Mouse (Mus musculus) liver, adult 2 months (tissue): ENCODE data around the gene Kmt2b. TPM values are rescaled to one million over a fixed set of nuclear protein-coding genes. Genes with fewer than 3 reads are reported as not detected.
A peak's percentile ranks its signal among the peaks of the same experiment; 100 is the strongest.

Experiments
- DNase-seq: peaks from one replicate; pipeline ENCODE4 v3.0.0-alpha.2; 2011; ENCODE audit warnings: low read depth, low spot score; ENCODE audit errors: extremely low read depth
- H3K27ac ChIP-seq: fragments of 200-500 bp; replicated peaks from 2 replicates; pipeline ENCODE4 v1.5.1; 2012; ENCODE audit warnings: low read depth, mild to moderate bottlenecking, control low read depth, inconsistent platforms, low read length; ENCODE audit not compliant: insufficient read depth
- H3K27me3 ChIP-seq: fragments of 200-500 bp; 2 replicates; pipeline ENCODE4 v1.6.1; 2012; ENCODE audit warnings: mild to moderate bottlenecking, moderate library complexity, low read length, inconsistent platforms; ENCODE audit not compliant: control insufficient read depth, insufficient read depth
- H3K36me3 ChIP-seq: fragments of 200-500 bp; 2 replicates; pipeline ENCODE4 v1.6.1; 2012; ENCODE audit warnings: low read length, inconsistent platforms; ENCODE audit not compliant: control insufficient read depth, insufficient read depth
- H3K4me1 ChIP-seq: fragments of 200-500 bp; 2 replicates; pipeline ENCODE4 v1.6.1; 2011; ENCODE audit warnings: low read length; ENCODE audit not compliant: control insufficient read depth, insufficient read depth
- H3K4me3 ChIP-seq: fragments of 200-500 bp; 2 replicates; pipeline ENCODE4 v1.5.1; 2011; ENCODE audit warnings: low read depth, mild to moderate bottlenecking, control low read depth, low read length, moderate library complexity; ENCODE audit not compliant: insufficient read depth
- H3K79me2 ChIP-seq: fragments of 200-500 bp; 2 replicates; pipeline ENCODE4 v1.6.1; 2012; ENCODE audit warnings: inconsistent platforms, mild to moderate bottlenecking, low read length, moderate library complexity; ENCODE audit not compliant: control insufficient read depth, insufficient read depth
- H3K9ac ChIP-seq: fragments of 200-500 bp; 2 replicates; pipeline ENCODE4 v1.6.1; 2012; ENCODE audit warnings: low read depth, mild to moderate bottlenecking, control low read depth, inconsistent platforms, low read length
- CTCF ChIP-seq: fragments of 200-500 bp; IDR thresholded peaks from 2 replicates; pipeline ENCODE4 v1.5.1; 2011; ENCODE audit warnings: low read depth, low read length, control low read depth
- POLR2A ChIP-seq: fragments of 200-500 bp; IDR thresholded peaks from 2 replicates; pipeline ENCODE4 v1.6.1; 2011; ENCODE audit warnings: low read length, control low read depth; ENCODE audit not compliant: insufficient read depth; ENCODE audit errors: extremely low read depth
- WGBS: fragments of 180-500 bp; shearing (Covaris S2); methylation state at CpG from one replicate; pipeline ENCODE4 v1.1.7; 2018; 5-methylcytosine and 5-hydroxymethylcytosine counted together
- polyA plus RNA-seq: library from polyadenylated mRNA; depleted of rRNA; stranded (reverse); fragments of >200 nt; gene quantifications from 2 replicates; pipeline ENCODE4 v1.2.3, GENCODE M21; 2012
- total RNA-seq: library from RNA; depleted of rRNA; stranded (reverse); fragments of >200 nt; gene quantifications from 2 replicates; pipeline ENCODE4 v1.2.3, GENCODE M21; 2014

Kmt2b gene
- total and polyA plus RNA-seq, 2 experiments, result 3.4 to 19.2 TPM

- Histone ChIP-seq H3K4me1 (no peaks in the 10 kb centered on the region), H3K9ac (no peak overlapping the region), H3K79me2 (no peaks in the 10 kb centered on the region), H3K27me3 (no peaks in the 10 kb centered on the region), H3K27ac (no peak overlapping the region), H3K4me3 (no peak overlapping the region), H3K36me3 (peaks cover 17% of the 10 kb centered on the region)
- 55% methylated on average over 2 of the region's 2 CpGs for WGBS
- TF ChIP-seq CTCF (0 out of 2 replicates have a peak, but pooled peaks have one; percentile 10), POLR2A (no peak)
- DNase-seq, result peak; percentile 41
Measured at GRCm38 (mm10) chr7:30614454-30614853, 25.9 kb upstream of the Kmt2b start.

DNA sequence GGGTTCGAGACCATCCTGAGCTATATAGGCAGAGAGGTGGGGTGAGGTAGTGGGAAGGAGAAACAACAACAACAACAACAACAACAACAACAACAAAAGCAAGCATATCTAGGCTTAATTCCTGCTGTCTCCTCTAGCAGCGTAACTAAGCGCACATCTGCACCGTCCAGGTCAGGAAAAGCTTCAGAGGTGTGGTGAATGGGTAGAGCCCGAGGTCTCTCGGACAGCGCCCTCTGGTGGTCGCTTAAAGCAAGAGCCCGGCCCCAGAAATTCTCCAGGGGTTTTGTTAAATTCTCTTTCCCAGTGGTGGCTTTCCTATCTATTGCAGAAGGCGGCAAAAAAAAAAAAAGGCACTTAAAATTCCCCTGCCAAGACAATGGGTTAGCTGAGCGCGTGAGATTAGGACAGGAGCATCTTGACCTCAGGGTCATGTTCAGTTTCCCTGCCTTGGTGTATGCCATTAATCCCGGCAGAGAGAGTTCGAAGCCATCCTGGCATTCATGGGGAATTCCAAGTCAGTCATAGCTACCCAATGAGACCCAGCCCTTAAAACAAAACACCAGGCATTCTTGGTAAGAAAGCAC is 25.1 kb upstream of the Kmt2b start:
- Histone ChIP-seq H3K36me3 (peaks cover 14% of the 10 kb centered on the region), H3K27ac (no peak overlapping the region), H3K4me1 (no peaks in the 10 kb centered on the region), H3K79me2 (no peaks in the 10 kb centered on the region), H3K4me3 (no peak overlapping the region), H3K27me3 (no peaks in the 10 kb centered on the region), H3K9ac (no peak overlapping the region)
- 19% methylated on average over 14 of the region's 14 CpGs for WGBS
- TF ChIP-seq CTCF, result peak; percentile 79
- no peak for TF ChIP-seq POLR2A
- DNase-seq, result peak; percentile 38

DNA sequence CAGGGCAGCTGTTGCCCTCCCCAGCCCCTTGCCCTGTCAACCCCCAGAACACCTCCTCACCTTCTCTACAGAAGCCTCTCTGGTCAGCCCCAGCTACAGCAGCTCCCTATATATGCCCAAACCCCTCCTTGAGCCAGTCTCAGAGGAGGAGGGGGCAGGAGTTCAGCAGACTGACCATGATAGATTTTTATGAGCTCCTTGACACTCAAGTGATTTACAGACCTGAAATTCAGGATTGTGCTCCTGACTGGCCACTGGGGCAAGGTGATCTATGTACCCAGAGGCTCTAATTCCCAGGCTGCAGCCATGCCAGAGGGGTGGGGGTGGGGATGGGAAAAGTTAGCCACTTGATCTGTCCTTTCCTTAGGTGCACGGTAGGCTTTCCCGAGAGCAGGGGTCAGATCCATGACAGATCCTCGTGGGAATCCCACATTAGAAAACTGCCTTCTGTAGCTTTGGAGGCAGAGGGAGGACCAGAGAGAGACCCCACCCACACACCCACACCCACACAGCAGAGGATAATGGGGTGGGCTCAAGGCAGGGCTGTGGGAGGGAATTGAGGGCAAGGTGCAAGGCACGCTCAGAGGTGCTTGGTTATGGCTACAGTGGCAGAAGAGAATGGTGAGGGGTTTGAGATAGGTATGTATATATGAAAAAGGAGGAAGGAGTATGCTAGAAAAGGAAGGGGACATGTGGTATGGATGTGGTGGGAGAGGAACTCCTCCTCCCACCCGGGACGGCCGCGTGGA is 24.3 kb upstream of the Kmt2b start, which contains the start of gene Upk1a:
TSS of gene Upk1a (minus strand) at position 194 of the 749 bp plus-strand sequence.
- peaks cover 9% of the 10 kb centered on the region for H3K36me3 ChIP-seq
- no peak for TF ChIP-seq POLR2A
- TF ChIP-seq CTCF, result no peak
- no peaks in the 10 kb centered on the region for H3K4me1 ChIP-seq
- H3K9ac ChIP-seq, result no peak within 1 kb of the TSS
- no peaks in the 10 kb centered on the region for H3K27me3 ChIP-seq
- 78% methylated on average over 8 of the region's 8 CpGs for WGBS
- no peak within 1 kb of the TSS for H3K4me3 ChIP-seq
- no peak for DNase-seq
- no peaks in the 10 kb centered on the region for H3K79me2 ChIP-seq
- H3K27ac ChIP-seq, result no peak within 1 kb of the TSS

DNA sequence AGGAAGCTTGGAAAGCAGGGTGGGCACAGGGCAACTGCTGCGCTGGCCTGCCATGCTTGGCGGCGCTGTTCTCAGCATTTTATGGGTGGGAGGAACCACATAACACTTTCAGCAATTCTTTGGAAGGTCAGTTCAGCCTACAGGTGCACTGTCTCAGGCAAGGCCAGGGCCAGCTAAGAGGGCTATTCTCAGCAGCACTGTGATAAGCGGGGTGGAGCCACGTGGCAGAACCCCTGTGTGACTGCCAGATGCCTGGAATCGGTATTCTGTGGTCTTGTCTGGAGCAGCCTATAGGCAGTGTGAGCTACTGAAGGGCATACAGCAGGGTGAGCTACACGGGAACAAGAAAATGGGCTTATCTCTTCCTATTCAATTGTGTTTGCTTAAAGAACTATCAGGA is 21.5 kb upstream of the Kmt2b start:
- H3K79me2 ChIP-seq, result no peaks in the 10 kb centered on the region

GRCm38 (mm10) chr7:30608476-30608875 is 19.9 kb upstream of the Kmt2b start:
- H3K27ac ChIP-seq, result no peak overlapping the region
- H3K9ac ChIP-seq, result no peak overlapping the region
- H3K4me1 ChIP-seq, result no peaks in the 10 kb centered on the region
- H3K27me3 ChIP-seq, result no peaks in the 10 kb centered on the region
- no peak for TF ChIP-seq CTCF
- no peak for TF ChIP-seq POLR2A
- no peak overlapping the region for H3K4me3 ChIP-seq
- H3K36me3 ChIP-seq, result no peaks in the 10 kb centered on the region
- no peaks in the 10 kb centered on the region for H3K79me2 ChIP-seq
- 66% methylated on average over 16 of the region's 16 CpGs for WGBS
- DNase-seq, result no peak

More for the DNA sequence above, 21.5 kb upstream of the Kmt2b start:
- TF ChIP-seq CTCF (no peak), POLR2A (no peak)
- Histone ChIP-seq H3K27me3 (no peaks in the 10 kb centered on the region), H3K4me3 (no peak overlapping the region), H3K9ac (no peak overlapping the region), H3K36me3 (no peaks in the 10 kb centered on the region), H3K27ac (no peak overlapping the region), H3K4me1 (no peaks in the 10 kb centered on the region)
- WGBS, result 75% methylated on average over 7 of the region's 7 CpGs
- DNase-seq, result no peak
